Mouse (Mus musculus): ENCODE data around the gene Jade1.

DNA sequence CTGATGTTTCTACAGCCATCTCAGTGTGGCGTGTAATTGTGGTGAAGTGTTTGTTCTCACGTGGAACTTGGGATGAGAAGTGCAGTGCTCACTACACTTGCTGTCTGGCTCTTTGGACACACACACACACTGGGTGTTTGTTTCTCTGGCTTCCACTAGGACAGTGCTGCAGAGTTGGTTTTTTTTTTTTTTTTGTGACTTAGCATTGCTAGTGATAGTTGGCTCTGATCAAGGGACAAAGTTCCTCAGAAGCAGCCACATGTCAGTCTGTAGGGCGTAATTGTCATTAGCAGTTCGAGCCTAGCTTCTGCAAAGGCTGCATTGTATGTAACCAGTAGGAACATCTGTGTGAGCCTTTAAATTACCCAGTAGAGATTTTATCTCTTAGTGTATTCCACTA is 16.6 kb downstream of the Jade1 start:
- TF ChIP-seq CTCF (IDR thresholded peaks at IDR 0.05; ENCODE audit: borderline replicate concordance, insufficient read depth, low read length) (no peak), POLR2A (IDR thresholded peaks at IDR 0.05; ENCODE audit: low read depth, low read length) (no peak)
